Mouse (Mus musculus) forebrain, embryonic 11.5 days (tissue): ENCODE data around the gene Ciz1. TPM values are rescaled to one million over a fixed set of nuclear protein-coding genes. Genes with fewer than 3 reads are reported as not detected.
A peak's percentile ranks its signal among the peaks of the same experiment; 100 is the strongest.

ENCODE experiments used
- ATAC-seq: fragments of 200-750 bp; cut with Nextera tagmentation; replicated peaks from 2 replicates; pipeline ENCODE4 v1.8.0; 2017; ENCODE audit warnings: moderate TSS enrichment; ENCODE audit not compliant: low FRiP score
- DNase-seq: peaks from one replicate; pipeline ENCODE4 v3.0.0-alpha.2; 2017; ENCODE audit warnings: low spot score
- H3K27ac ChIP-seq: fragments of 300-500 bp; sonication (generic); 2 replicates; pipeline ENCODE4 v1.5.1; 2014; ENCODE audit warnings: low read depth, low read length
- H3K27me3 ChIP-seq: fragments of 300-500 bp; sonication (generic); 2 replicates; pipeline ENCODE4 v1.6.1; 2014; ENCODE audit warnings: mild to moderate bottlenecking, low read length, mixed read lengths; ENCODE audit not compliant: control insufficient read depth, insufficient read depth
- H3K36me3 ChIP-seq: fragments of 300-500 bp; sonication (generic); 2 replicates; pipeline ENCODE4 v1.6.1; 2014; ENCODE audit warnings: mild to moderate bottlenecking, low read length, moderate library complexity, mixed read lengths; ENCODE audit not compliant: control insufficient read depth, insufficient read depth
- H3K4me1 ChIP-seq: fragments of 300-500 bp; sonication (generic); replicated peaks from 2 replicates; pipeline ENCODE4 v1.6.1; 2014; ENCODE audit warnings: low read length, mixed read lengths; ENCODE audit not compliant: control insufficient read depth, insufficient read depth
- H3K4me2 ChIP-seq: fragments of 300-500 bp; sonication (generic); 2 replicates; pipeline ENCODE4 v1.6.1; 2014; ENCODE audit warnings: low read depth, mild to moderate bottlenecking, low read length, moderate library complexity, mixed read lengths; ENCODE audit not compliant: severe bottlenecking
- H3K4me3 ChIP-seq: fragments of 300-500 bp; sonication (generic); 2 replicates; pipeline ENCODE4 v1.5.1; 2014; ENCODE audit warnings: low read depth, low read length
- H3K9ac ChIP-seq: fragments of 300-500 bp; sonication (generic); 2 replicates; pipeline ENCODE4 v1.6.1; 2014; ENCODE audit warnings: low read length
- H3K9me3 ChIP-seq: fragments of 300-500 bp; sonication (generic); 2 replicates; pipeline ENCODE4 v1.6.1; 2016; ENCODE audit warnings: low read length, mixed read lengths; ENCODE audit not compliant: control insufficient read depth
- WGBS: fragments of 180-500 bp; shearing (Covaris S2); extraction: QIAGEN DNeasy Blood & Tissue Kit; methylation state at CpG from one replicate; pipeline ENCODE4 v1.1.7; 2014; 5-methylcytosine and 5-hydroxymethylcytosine counted together
- polyA plus RNA-seq: library from polyadenylated mRNA; unstranded; fragments of >200 nt; fragmentation: Nextera tagmentation; extraction: Ambion mirVana; gene quantifications from 2 replicates; pipeline ENCODE4 v1.2.1, GENCODE M21; 2014

Ciz1 gene
- polyA plus RNA-seq, 1 experiment from 2014 or later, result 69.0 TPM

- Histone ChIP-seq H3K27ac (no peak overlapping the region), H3K27me3 (peaks cover 3% of the 10 kb centered on the region), H3K9me3 (no peaks in the 10 kb centered on the region), H3K36me3 (peaks cover 5% of the 10 kb centered on the region; the same call in 1 of the 2 replicates), H3K4me2 (no peak overlapping the region), H3K4me3 (no peak overlapping the region), H3K4me1 (peaks cover 6% of the 10 kb centered on the region; the same call in 1 of the 2 replicates), H3K9ac (no peak overlapping the region)
- DNase-seq, result peak; percentile 49
- 92% methylated on average over 16 of the region's 16 CpGs for WGBS
- no peak for ATAC-seq
Measured at GRCm38 (mm10) chr2:32308870-32309568, 43.1 kb upstream of the Ciz1 start.

- Histone ChIP-seq H3K9ac (no peak overlapping the region), H3K4me1 (peaks cover 6% of the 10 kb centered on the region; the same call in 1 of the 2 replicates), H3K27ac (no peak overlapping the region), H3K27me3 (peaks cover 3% of the 10 kb centered on the region), H3K36me3 (peaks cover 3% of the 10 kb centered on the region; the same call in 1 of the 2 replicates), H3K4me3 (no peak overlapping the region), H3K9me3 (no peaks in the 10 kb centered on the region), H3K4me2 (no peak overlapping the region)
- DNase-seq, result no peak
- 90% methylated on average over 18 of the region's 18 CpGs for WGBS
- ATAC-seq, result no peak
Measured at GRCm38 (mm10) chr2:32310096-32310845, 41.9 kb upstream of the Ciz1 start.

GRCm38 (mm10) chr2:32311443-32312317, 40.4 kb upstream of the Ciz1 start:
- H3K4me2 ChIP-seq, result peak overlapping the region; percentile 100
- no peaks in the 10 kb centered on the region for H3K36me3 ChIP-seq
- peak overlapping the region; percentile 66 for H3K4me3 ChIP-seq
- peak; percentile 28 for ATAC-seq
- H3K9me3 ChIP-seq, result no peaks in the 10 kb centered on the region
- no peak overlapping the region for H3K27ac ChIP-seq
- 10% methylated on average over 41 of the region's 42 CpGs for WGBS
- peak; percentile 67 for DNase-seq
- H3K4me1 ChIP-seq, result peaks cover 6% of the 10 kb centered on the region; the same call in 1 of the 2 replicates
- peaks cover 3% of the 10 kb centered on the region for H3K27me3 ChIP-seq
- peak overlapping the region; percentile 81 for H3K9ac ChIP-seq

GRCm38 (mm10) chr2:32312318-32312964, 39.7 kb upstream of the Ciz1 start:
- H3K4me2 ChIP-seq, result peak overlapping the region; percentile 100
- peak overlapping the region; percentile 81 for H3K9ac ChIP-seq
- H3K27ac ChIP-seq, result no peak overlapping the region
- WGBS, result 1% methylated on average over 40 of the region's 56 CpGs
- H3K4me3 ChIP-seq, result peak overlapping the region; percentile 66
- DNase-seq, result peak; percentile 97
- ATAC-seq, result peak; percentile 86
- H3K27me3 ChIP-seq, result peaks cover 3% of the 10 kb centered on the region
- no peaks in the 10 kb centered on the region for H3K9me3 ChIP-seq
- no peaks in the 10 kb centered on the region for H3K36me3 ChIP-seq
- peaks cover 6% of the 10 kb centered on the region; the same call in 1 of the 2 replicates for H3K4me1 ChIP-seq

- Histone ChIP-seq H3K4me3 (no peak overlapping the region), H3K27ac (no peak overlapping the region)
- no peak for DNase-seq
Measured at GRCm38 (mm10) chr2:32314831-32315230, 37.3 kb upstream of the Ciz1 start.

GRCm38 (mm10) chr2:32315751-32316150, 36.4 kb upstream of the Ciz1 start:
- ATAC-seq (no peak), DNase-seq (no peak)
- Histone ChIP-seq H3K9ac (no peak overlapping the region), H3K4me1 (peaks cover 15% of the 10 kb centered on the region; the same call in 1 of the 2 replicates), H3K27me3 (peaks cover 3% of the 10 kb centered on the region), H3K27ac (0 out of 2 replicates have a peak overlapping the region, but pooled peaks have one; percentile 2), H3K9me3 (no peaks in the 10 kb centered on the region), H3K4me2 (no peak overlapping the region), H3K4me3 (no peak overlapping the region), H3K36me3 (no peaks in the 10 kb centered on the region)
- 8% methylated on average over 8 of the region's 8 CpGs for WGBS

More at GRCm38 (mm10) chr2:32314831-32315230, 37.3 kb upstream of the Ciz1 start:
- ATAC-seq, result no peak
- Histone ChIP-seq H3K9ac (no peak overlapping the region), H3K4me2 (no peak overlapping the region), H3K9me3 (no peaks in the 10 kb centered on the region), H3K36me3 (no peaks in the 10 kb centered on the region), H3K27me3 (peaks cover 3% of the 10 kb centered on the region), H3K4me1 (peaks cover 13% of the 10 kb centered on the region; the same call in 1 of the 2 replicates)
- WGBS, result 95% methylated on average over 14 of the region's 14 CpGs

GRCm38 (mm10) chr2:32316887-32317656, 35.1 kb upstream of the Ciz1 start:
- Histone ChIP-seq H3K4me3 (no peak overlapping the region), H3K9me3 (no peaks in the 10 kb centered on the region), H3K27me3 (peaks cover 3% of the 10 kb centered on the region), H3K4me2 (no peak overlapping the region), H3K36me3 (no peaks in the 10 kb centered on the region), H3K4me1 (peaks cover 9% of the 10 kb centered on the region; the same call in 1 of the 2 replicates), H3K27ac (peak overlapping the region; percentile 59; the same call in 1 of the 2 replicates), H3K9ac (no peak overlapping the region)
- WGBS, result 80% methylated on average over 20 of the region's 20 CpGs
- DNase-seq (no peak), ATAC-seq (no peak)
